Mouse (Mus musculus): ENCODE data around the gene Hist1h4i. TPM values are rescaled to one million over a fixed set of nuclear protein-coding genes. Genes with fewer than 3 reads are reported as not detected.
A peak's percentile ranks its signal among the peaks of the same experiment; 100 is the strongest.

Gene Hist1h4i
- total RNA-seq, 2 experiments from 2014 or later: 58.2 to 75.2 TPM

- no peak overlapping the region for H3K27ac ChIP-seq
- no peak for DNase-seq (ENCODE audit: extremely low spot score in 1 of 2, low spot score in 2 of 2)
- intact Hi-C loops (cut with DNase I): loop anchor here (10.0 kb wide), 1 partner anchor 1388 kb away; no protein-coding TSS in a partner anchor
- peak overlapping the region; percentile 52 for H3K4me3 ChIP-seq
- TF ChIP-seq CTCF (IDR thresholded peaks at IDR 0.05): no peak
These were observed 34.6 kb downstream of the Hist1h4i start for GRCm38 (mm10) chr13:22006334-22007120.

GRCm38 (mm10) chr13:22005605-22006333 is 35.4 kb downstream of the Hist1h4i start:
- peak in 1 of 2 experiments; percentile 47 for DNase-seq (ENCODE audit: extremely low spot score in 1 of 2, low spot score in 2 of 2)
- TF ChIP-seq CTCF (IDR thresholded peaks at IDR 0.05): no peak
- Histone ChIP-seq H3K27ac (no peak overlapping the region), H3K4me3 (peak overlapping the region; percentile 52)
- intact Hi-C loops (cut with DNase I): loop anchor here (10.0 kb wide), 1 partner anchor 1389 kb away; no protein-coding TSS in a partner anchor

- no peak overlapping the region for H3K4me3 ChIP-seq
- no peak for DNase-seq (ENCODE audit: extremely low spot score in 1 of 2, low spot score in 2 of 2)
- no peak for TF ChIP-seq CTCF (IDR thresholded peaks at IDR 0.05)
- no peak overlapping the region for H3K27ac ChIP-seq
- intact Hi-C loops (cut with DNase I): loop anchor here (10.0 kb wide), 1 partner anchor 1393 kb away; no protein-coding TSS in a partner anchor
These were observed 39.3 kb downstream of the Hist1h4i start for GRCm38 (mm10) chr13:22001823-22002222.

- Histone ChIP-seq H3K27ac (no peak overlapping the region), H3K4me3 (no peak overlapping the region)
- DNase-seq (ENCODE audit: extremely low spot score in 1 of 2, low spot score in 2 of 2): no peak
- TF ChIP-seq CTCF (IDR thresholded peaks at IDR 0.05): no peak
- intact Hi-C loops (cut with DNase I): loop anchor here (10.0 kb wide), 1 partner anchor 1393 kb away; no protein-coding TSS in a partner anchor
These were observed 39.8 kb downstream of the Hist1h4i start for GRCm38 (mm10) chr13:22001346-22001745.

- no peak for TF ChIP-seq CTCF (IDR thresholded peaks at IDR 0.05)
- Histone ChIP-seq H3K4me3 (no peak overlapping the region), H3K27ac (no peak overlapping the region)
- DNase-seq (ENCODE audit: extremely low spot score in 1 of 2, low spot score in 2 of 2): no peak
- intact Hi-C loops (cut with DNase I): no loop called here
These were observed 42.0 kb downstream of the Hist1h4i start for GRCm38 (mm10) chr13:21999147-21999546.

- DNase-seq (ENCODE audit: extremely low spot score in 1 of 2, low spot score in 2 of 2): no peak
- Histone ChIP-seq H3K27ac (no peak overlapping the region), H3K4me3 (no peak overlapping the region)
- intact Hi-C loops (cut with DNase I): no loop called here
- no peak for TF ChIP-seq CTCF (IDR thresholded peaks at IDR 0.05)
These were observed 42.8 kb downstream of the Hist1h4i start for GRCm38 (mm10) chr13:21998412-21998811.

- intact Hi-C loops (cut with DNase I): no loop called here
- no peak overlapping the region for H3K4me3 ChIP-seq
- no peak overlapping the region for H3K27ac ChIP-seq
- no peak for DNase-seq (ENCODE audit: extremely low spot score in 1 of 2, low spot score in 2 of 2)
- TF ChIP-seq CTCF (IDR thresholded peaks at IDR 0.05): no peak
These were observed 43.3 kb downstream of the Hist1h4i start for GRCm38 (mm10) chr13:21997821-21998220.

GRCm38 (mm10) chr13:21997201-21997820 is 43.9 kb downstream of the Hist1h4i start:
- no peak for DNase-seq (ENCODE audit: extremely low spot score in 1 of 2, low spot score in 2 of 2)
- intact Hi-C loops (cut with DNase I): no loop called here
- peak overlapping the region; percentile 21 for H3K4me3 ChIP-seq

GRCm38 (mm10) chr13:21996840-21997185 is 44.3 kb downstream of the Hist1h4i start:
- intact Hi-C loops (cut with DNase I): no loop called here
- Histone ChIP-seq H3K27ac (no peak overlapping the region), H3K4me3 (peak overlapping the region; percentile 21)
- no peak for TF ChIP-seq CTCF (IDR thresholded peaks at IDR 0.05)
- DNase-seq (ENCODE audit: extremely low spot score in 1 of 2, low spot score in 2 of 2): no peak

More at GRCm38 (mm10) chr13:21997201-21997820, 43.9 kb downstream of the Hist1h4i start:
- H3K27ac ChIP-seq: no peak overlapping the region
- TF ChIP-seq CTCF (IDR thresholded peaks at IDR 0.05): no peak

- no peak overlapping the region for H3K27ac ChIP-seq
- intact Hi-C loops (cut with DNase I): no loop called here
- H3K4me3 ChIP-seq: peak overlapping the region; percentile 21
- DNase-seq (ENCODE audit: extremely low spot score in 1 of 2, low spot score in 2 of 2): no peak
- no peak for TF ChIP-seq CTCF (IDR thresholded peaks at IDR 0.05)
These were observed 44.9 kb downstream of the Hist1h4i start for GRCm38 (mm10) chr13:21996101-21996839.

- peak overlapping the region; percentile 24; the same call in 1 of the 2 replicates for H3K4me3 ChIP-seq
- no peak; the same call in 1 of the 2 replicates for TF ChIP-seq CTCF (IDR thresholded peaks at IDR 0.05)
- no peak for DNase-seq (ENCODE audit: extremely low spot score in 1 of 2, low spot score in 2 of 2)
- intact Hi-C loops (cut with DNase I): loop anchor here (2.0 kb wide), 2 partner anchors 19 to 21 kb away; no protein-coding TSS in a partner anchor
- H3K27ac ChIP-seq: no peak overlapping the region
These were observed 45.7 kb downstream of the Hist1h4i start for GRCm38 (mm10) chr13:21995331-21995914.

All from left cerebral cortex, adult 2 months (tissue).